Mouse (Mus musculus) spleen, adult 2 months (tissue): Measurements from ENCODE around the gene Ada.

Source experiments
- CTCF ChIP-seq: fragments of 200-500 bp; IDR thresholded peaks from 2 replicates; pipeline ENCODE4 v1.5.1; 2011; ENCODE audit warnings: mild to moderate bottlenecking, inconsistent platforms; ENCODE audit not compliant: insufficient read depth, insufficient read length, insufficient replicate concordance; ENCODE audit errors: extremely low read depth
- POLR2A ChIP-seq: fragments of 200-500 bp; IDR thresholded peaks from 2 replicates; pipeline ENCODE4 v1.6.1; 2011; ENCODE audit warnings: low read depth, low read length, inconsistent platforms

DNA sequence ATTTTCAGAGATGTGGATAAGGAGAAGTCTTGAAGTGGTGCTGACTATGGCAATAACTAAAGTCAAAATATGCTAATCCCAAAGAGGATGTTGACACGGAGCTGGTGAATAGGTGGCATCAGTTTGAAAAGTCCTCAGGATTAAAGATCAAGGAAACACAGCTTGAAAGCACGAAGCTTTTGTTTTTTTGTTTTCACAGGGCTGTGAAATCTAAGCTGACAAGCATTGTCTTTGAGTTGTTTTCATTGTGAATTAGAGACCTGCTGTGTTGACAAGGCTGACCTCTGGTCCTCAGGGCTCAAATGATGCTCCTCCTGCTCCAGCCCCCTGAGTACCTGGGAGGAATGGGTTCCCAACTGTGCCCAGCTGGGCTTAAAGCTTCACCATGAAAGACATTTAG, 27.0 kb upstream of the Ada start:
- TF ChIP-seq CTCF (no peak), POLR2A (no peak)
